Mouse (Mus musculus): ENCODE data around the gene Cd59b.

DNA sequence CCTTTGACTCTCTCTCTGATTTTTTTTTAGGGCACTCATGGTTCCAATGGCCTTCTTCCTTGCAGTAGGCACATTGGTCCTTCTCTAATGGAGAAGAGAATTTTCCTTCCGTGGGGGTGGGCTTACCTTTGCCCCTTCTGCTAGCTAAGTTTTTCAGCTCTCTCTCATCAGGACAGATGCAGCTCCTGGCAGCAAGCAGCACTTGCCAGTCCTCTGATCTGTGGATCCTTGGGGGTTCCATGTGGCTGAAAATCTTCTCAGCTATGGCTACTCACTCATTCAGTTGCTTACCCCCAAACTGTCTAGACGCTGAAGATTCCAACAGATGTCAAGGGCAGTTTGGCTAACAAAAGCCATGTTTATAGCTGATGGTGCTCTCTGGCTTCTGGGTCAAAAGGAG lies 23.7 kb downstream of the Cd59b start:
- no peak for TF ChIP-seq CTCF (IDR thresholded peaks at IDR 0.05; ENCODE audit: control insufficient read depth, insufficient read depth, low read length)
- TF ChIP-seq POLR2A (IDR thresholded peaks at IDR 0.05; ENCODE audit: borderline replicate concordance, control insufficient read depth, low read depth, low read length) = no peak
